Comparison of ENCODE assay signal across 9 mouse cellular contexts in genomic region chrX:160598562-160599458, GRCm38 (mm10).
DNase-seq lines count a peak whose midpoint lies in the region; ATAC-seq and TF ChIP-seq lines count a peak whose summit lies in the region.
"Had no signal": no experiment of that assay in that cellular context is flagged by ENCODE, and none has a peak within 500 bp of the region (broad histone marks: within the 10 kb centered on the region; RNA-seq: fewer than 3 reads in every experiment).

No protein-coding gene starts in this region.

- no peaks in the 10 kb centered on the region for H3K4me1 ChIP-seq in liver, postnatal 0 days (ENCODE audit: insufficient read depth)
- peaks cover 24% of the 10 kb centered on the region for H3K4me1 ChIP-seq in forebrain, embryonic 12.5 days

- no peak overlapping the region for H3K27ac ChIP-seq in liver, postnatal 0 days (ENCODE audit: low read depth)
- H3K27ac ChIP-seq in forebrain, embryonic 12.5 days: peak overlapping the region; percentile 87
- H3K27ac ChIP-seq: macrophage had no signal

- H3K9me3 ChIP-seq in liver, postnatal 0 days (ENCODE audit: low read length): no peaks in the 10 kb centered on the region
- no peaks in the 10 kb centered on the region for H3K9me3 ChIP-seq in forebrain, embryonic 12.5 days

- TF ChIP-seq CTCF in liver, postnatal 0 days (IDR thresholded peaks at IDR 0.05; ENCODE audit: low read depth): no peak

- H3K36me3 ChIP-seq in liver, postnatal 0 days (replicated peaks; ENCODE audit: insufficient read depth, low read length): no peaks in the 10 kb centered on the region
- H3K36me3 ChIP-seq in forebrain, embryonic 12.5 days (replicated peaks): no peaks in the 10 kb centered on the region

- no peaks in the 10 kb centered on the region for H3K27me3 ChIP-seq in liver, postnatal 0 days (ENCODE audit: insufficient read depth, low read length)
- H3K27me3 ChIP-seq in forebrain, embryonic 12.5 days: peaks cover 41% of the 10 kb centered on the region

- H3K9ac ChIP-seq in liver, postnatal 0 days (replicated peaks): no peak overlapping the region
- H3K9ac ChIP-seq in forebrain, embryonic 12.5 days: no peak overlapping the region

- no peak for TF ChIP-seq EP300 in liver, postnatal 0 days (IDR thresholded peaks at IDR 0.05; ENCODE audit: low read depth)

- no peak overlapping the region for H3K4me2 ChIP-seq in liver, postnatal 0 days (ENCODE audit: low read depth, low read length)
- H3K4me2 ChIP-seq in forebrain, embryonic 12.5 days: no peak overlapping the region

- H3K4me3 ChIP-seq in liver, postnatal 0 days (ENCODE audit: low read depth, low read length): no peak overlapping the region
- no peak overlapping the region for H3K4me3 ChIP-seq in forebrain, embryonic 12.5 days (replicated peaks)

- 55% methylated on average over 3 of the region's 3 CpGs for WGBS in liver, postnatal 0 days (ENCODE audit: insufficient replicate concordance)
- WGBS in forebrain, embryonic 12.5 days: 39% methylated on average over 3 of the region's 3 CpGs

- ATAC-seq in liver, postnatal 0 days: no peak
- ATAC-seq in forebrain, embryonic 12.5 days (ENCODE audit: low FRiP score): peak; percentile 95

- DNase-seq in liver: peak; percentile 12
- DNase-seq in liver, postnatal 0 days: no peak
- DNase-seq in hindlimb bud, embryonic 11.5 days (ENCODE audit: extremely low spot score, low read depth, low spot score): peak; percentile 1
- peak; percentile 48 to 80 for DNase-seq in lung, postnatal 4 days
- DNase-seq in yolk sac, embryonic 10.5 days (ENCODE audit: low spot score): peak; percentile 4
- no peak for DNase-seq in adrenal gland, adult 8-10 months
- no peak for DNase-seq in left cerebral cortex, adult 8-10 months (ENCODE audit: low spot score in 2 of 2)

Comparison
In these comparisons a context has a peak if more than half of its experiments do, and no peak if none do; other contexts are left out.
1. DNase-seq: peak in liver (single experiment), hindlimb bud, embryonic 11.5 days (single experiment), lung, postnatal 4 days (2 of 2) and yolk sac, embryonic 10.5 days (single experiment); none in liver, postnatal 0 days (single experiment), adrenal gland, adult 8-10 months (single experiment) and left cerebral cortex, adult 8-10 months (0 of 2).